Mouse (Mus musculus) G1E-ER4 (cell line): ENCODE measurements at regions not wholly inside any gene's neighbourhood (a gene's known extent, or its start where the extent isn't known, plus 50 kb on each side); places are given as distances from the start of the nearest gene placed in this dataset.

ENCODE experiments used
- GATA1 ChIP-seq: IDR thresholded peaks from one replicate; pipeline ENCODE4 v1.8.0; 2012; ENCODE audit warnings: low read length, inconsistent platforms

DNA sequence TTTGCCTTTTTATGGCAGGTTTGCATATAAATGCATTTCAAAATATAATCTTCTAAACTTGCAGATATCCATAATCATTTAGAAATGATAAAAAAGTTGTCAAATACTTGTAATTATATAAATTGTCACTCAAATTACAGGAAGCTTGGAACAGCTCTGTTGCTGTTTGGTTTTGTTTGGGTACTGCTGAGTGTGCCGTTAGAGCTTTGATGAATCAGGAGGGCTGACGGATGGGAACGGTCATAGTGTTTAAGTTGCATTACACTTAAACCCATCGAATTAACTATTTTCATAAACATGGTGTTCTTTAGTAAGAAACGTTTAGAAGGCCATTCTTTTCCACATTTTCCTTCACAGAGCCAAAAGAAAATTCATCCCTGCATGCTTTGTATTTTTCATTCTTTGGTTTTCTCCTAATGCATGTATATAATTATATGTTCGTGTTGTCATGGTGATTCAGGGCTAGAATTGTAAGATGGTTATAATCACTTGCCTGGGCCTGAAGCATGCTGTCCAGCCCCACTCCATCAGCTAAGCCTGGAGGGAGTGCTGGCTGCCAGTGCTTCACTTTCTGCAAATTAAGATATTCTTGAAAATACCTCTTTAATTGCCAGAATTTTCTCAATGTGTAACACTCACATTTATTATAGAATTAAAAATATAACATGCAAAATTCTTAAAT lies 92.4 kb upstream of the Dnajc19 start:
- TF ChIP-seq GATA1: no peak

- TF ChIP-seq GATA1: no peak
Measured at GRCm38 (mm10) chr3:34172899-34173298, 91.8 kb upstream of the Dnajc19 start.

DNA sequence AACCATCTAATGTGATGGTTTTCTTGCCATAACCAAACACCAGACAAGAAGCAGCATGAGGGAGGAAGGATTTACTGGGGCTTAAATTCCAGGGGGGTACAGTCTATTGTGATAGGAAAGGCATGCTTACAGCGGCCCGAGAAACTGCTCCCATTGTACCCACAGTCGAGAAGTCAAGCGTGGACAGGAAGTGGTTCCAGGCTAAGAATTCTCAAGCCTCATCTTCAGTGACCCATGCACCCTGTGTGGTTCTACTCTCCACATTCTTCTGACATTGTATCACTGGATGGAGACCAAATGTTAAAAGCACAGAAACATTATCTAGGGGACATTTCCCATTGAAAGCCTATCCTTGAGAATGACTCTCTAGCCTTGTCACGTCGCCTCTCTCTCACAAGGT lies 90.8 kb upstream of the Dnajc19 start:
- no peak for TF ChIP-seq GATA1

GRCm38 (mm10) chr3:34168087-34168486 lies 87.0 kb upstream of the Dnajc19 start:
- TF ChIP-seq GATA1: no peak

DNA sequence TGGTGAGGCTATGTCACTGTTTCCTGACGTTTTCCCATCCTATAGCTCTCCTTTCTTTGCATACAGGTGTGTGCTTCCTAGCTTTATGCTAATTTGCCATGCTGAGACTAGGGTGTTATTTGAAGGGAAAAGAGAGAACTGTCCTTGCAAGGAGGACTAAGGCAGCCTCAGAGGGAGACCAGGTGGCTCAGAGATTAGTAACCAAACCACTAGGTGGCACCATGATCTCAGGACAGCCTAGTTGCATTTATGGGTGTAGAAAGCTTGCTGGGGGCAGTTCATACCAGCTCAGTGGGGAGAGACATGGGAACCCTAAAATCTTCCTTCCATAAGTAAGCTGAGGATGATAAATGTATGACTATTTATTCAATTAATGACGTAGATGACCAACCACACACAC lies 68.9 kb upstream of the Dnajc19 start:
- TF ChIP-seq GATA1: no peak

DNA sequence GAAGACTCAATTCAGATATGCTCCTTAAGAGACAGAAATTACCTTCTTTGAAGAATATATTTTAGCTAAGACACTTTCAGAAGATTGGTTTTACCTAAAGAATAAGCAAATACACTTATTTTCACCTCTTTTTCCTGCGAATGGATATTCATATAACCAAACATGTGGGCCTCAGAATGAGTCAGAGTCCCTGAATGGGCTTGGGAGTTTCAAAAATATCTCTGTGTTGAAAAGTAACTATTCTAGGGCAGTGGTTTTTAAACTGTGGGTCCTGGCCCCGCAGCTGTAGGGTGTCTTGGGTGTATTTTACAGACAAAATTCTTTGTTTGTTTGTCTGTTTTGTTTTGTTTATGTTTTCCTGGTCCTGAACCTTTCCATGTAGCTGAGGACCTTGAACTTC lies 62.5 kb upstream of the Dnajc19 start:
- TF ChIP-seq GATA1: no peak

DNA sequence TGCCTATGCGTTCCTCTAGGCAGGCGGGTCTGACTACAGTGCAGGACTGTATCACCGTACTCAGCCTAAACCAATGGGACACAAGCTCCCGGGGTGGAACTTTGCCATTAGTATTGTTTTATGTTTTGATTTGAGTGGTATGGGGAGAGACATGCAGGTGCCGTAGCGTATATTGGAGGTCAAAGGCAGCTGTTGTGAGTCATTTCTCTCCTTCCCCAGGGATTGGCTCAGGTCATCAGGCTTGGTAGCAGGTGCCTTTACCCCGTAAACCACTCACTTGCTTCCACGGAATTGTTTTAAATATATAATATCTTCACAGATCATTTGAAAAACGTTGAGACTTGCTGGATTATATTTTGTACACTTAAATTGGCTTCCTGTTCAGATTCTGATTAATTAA lies 58.1 kb upstream of the Dnajc19 start:
- TF ChIP-seq GATA1: no peak

DNA sequence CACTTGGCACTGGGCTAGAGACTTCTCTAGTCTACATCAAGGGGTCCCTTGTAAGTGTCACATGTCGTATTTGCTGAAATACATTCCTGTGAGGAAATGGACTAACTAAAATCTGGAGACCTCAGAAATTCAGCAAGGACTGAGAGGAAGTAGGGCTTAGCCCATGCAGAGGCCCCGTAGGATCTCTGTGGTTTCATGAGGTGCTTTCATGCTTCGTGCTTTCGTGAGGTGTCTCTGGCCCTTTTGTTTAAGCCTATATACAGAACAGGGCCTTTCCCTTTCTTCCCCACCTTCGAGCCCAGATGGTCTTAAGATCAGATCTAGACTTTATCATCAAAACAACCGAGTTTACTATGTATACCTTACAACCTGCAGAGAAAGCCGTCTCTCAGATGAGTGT lies 56.9 kb upstream of the Dnajc19 start:
- no peak for TF ChIP-seq GATA1

GRCm38 (mm10) chr3:34136385-34136784 lies 55.3 kb upstream of the Dnajc19 start:
- TF ChIP-seq GATA1: no peak
